Mouse (Mus musculus) stomach, postnatal 0 days (tissue): ENCODE results near the gene Gstt1.

Experiments used
- CTCF ChIP-seq: IDR thresholded peaks from 2 replicates; pipeline ENCODE4 v1.5.1; 2016; ENCODE audit warnings: antibody characterized with exemption, low read depth, mild to moderate bottlenecking, moderate library complexity
- EP300 ChIP-seq: optimal IDR thresholded peaks from 2 replicates; pipeline ENCODE3; 2016; ENCODE audit warnings: antibody characterized with exemption

DNA sequence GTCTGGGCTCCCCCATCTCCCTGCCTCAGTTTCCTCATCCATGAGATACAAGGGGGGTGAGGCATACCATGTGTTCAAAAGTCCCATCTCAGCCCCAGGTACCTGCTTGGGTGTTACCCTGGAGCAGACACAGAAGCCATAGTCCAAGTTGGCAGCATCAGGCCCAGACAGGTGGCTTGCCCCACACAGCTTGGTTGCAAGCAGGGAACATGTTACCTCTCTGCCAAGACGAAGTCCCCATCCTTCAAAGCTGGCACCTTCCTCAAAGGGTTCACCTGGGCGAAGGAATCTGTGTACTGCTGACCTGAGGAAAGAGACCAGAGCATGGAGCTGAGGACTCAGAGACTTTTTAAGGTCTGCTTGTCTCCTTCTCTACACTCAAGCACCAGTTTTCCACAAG is 20.5 kb downstream of the Gstt1 start:
- TF ChIP-seq CTCF (no peak), EP300 (no peak)
